Mouse (Mus musculus) adrenal gland, adult 10 weeks (tissue): ENCODE measurements around the gene Wnt10b. TPM values are rescaled to one million over a fixed set of nuclear protein-coding genes. Genes with fewer than 3 reads are reported as not detected.

Experiments
- polyA plus RNA-seq: library from polyadenylated mRNA; stranded (reverse); fragments of 350-450 nt; fragmentation: Illumina TruSeq; extraction: RNeasy Lipid Tissue Mini Kit (QIAGEN cat#74804); gene quantifications from one replicate; pipeline ENCODE4 v1.2.3, GENCODE M21; 2014; ENCODE audit warnings: low read depth, low replicate concordance

The Wnt10b gene
- polyA plus RNA-seq, result 0.23 TPM

DNA sequence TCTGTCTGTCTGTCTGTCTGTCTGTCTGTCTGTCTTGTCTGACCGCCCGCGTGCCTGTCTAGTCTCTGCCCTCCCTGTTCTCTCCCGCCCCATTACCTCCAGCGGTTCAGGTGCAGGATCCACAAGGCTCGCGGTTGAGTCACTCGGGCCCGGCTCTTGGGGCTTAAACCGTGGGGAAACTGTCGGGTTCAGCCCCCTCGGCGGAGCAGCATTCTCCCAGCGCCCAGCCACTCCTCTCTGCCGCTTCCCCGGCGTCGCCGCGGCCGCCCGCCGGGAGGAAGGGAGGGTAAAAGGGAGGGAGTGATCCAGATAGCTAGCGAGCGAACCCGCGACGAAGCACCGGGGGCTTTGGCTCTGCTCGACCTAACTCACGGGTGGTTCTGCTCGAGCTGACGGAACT, at the start of gene Wnt10b:
Wnt10b (minus strand) TSS at position 389 of the 400 bp plus-strand sequence.

GRCm38 (mm10) chr15:98809390-98809789, 31.4 kb upstream of the Wnt10b start, which contains the start of gene Ddn:
TSS of gene Ddn (minus strand) at chr15:98809490.

GRCm38 (mm10) chr15:98789661-98790535, 11.9 kb upstream of the Wnt10b start, which contains the start of gene Wnt1:
TSS of gene Wnt1 (plus strand) at chr15:98789857.

GRCm38 (mm10) chr15:98762670-98763529, 15.1 kb downstream of the Wnt10b start, which contains the start of gene Arf3:
TSS of gene Arf3 (minus strand) at chr15:98763214.

GRCm38 (mm10) chr15:98727443-98728321, 50.3 kb downstream of the Wnt10b start, which contains the start of gene Fkbp11:
TSS of gene Fkbp11 (minus strand) at chr15:98728198.

Other genes starting within 250 kb of the Wnt10b start
- gene Kansl2, start 243.9 kb downstream of the Wnt10b start, polyA plus RNA-seq, result 76.7 TPM
- gene Ccnt1, start 207.2 kb downstream of the Wnt10b start, polyA plus RNA-seq, result 88.9 TPM
- gene 4930415O20Rik, start 207.1 kb downstream of the Wnt10b start, polyA plus RNA-seq, result not detected
- 3.9 TPM for gene Adcy6, start 168.1 kb downstream of the Wnt10b start, polyA plus RNA-seq
- gene Cacnb3, start 147.3 kb downstream of the Wnt10b start, polyA plus RNA-seq, result 0.47 TPM
- 4.0 TPM for gene Ddx23, start 115.3 kb downstream of the Wnt10b start, polyA plus RNA-seq
- gene Rnd1, start 100.7 kb downstream of the Wnt10b start, polyA plus RNA-seq, result not detected
- gene Ccdc65, start 69.9 kb downstream of the Wnt10b start, polyA plus RNA-seq, result not detected
- gene Fkbp11, start 50.0 kb downstream of the Wnt10b start, polyA plus RNA-seq, result not detected
- gene Arf3, start 14.9 kb downstream of the Wnt10b start, polyA plus RNA-seq, result 59.2 TPM
- not detected for gene Wnt1, start 11.7 kb upstream of the Wnt10b start, polyA plus RNA-seq
- not detected for gene Ddn, start 31.3 kb upstream of the Wnt10b start, polyA plus RNA-seq
- gene Prkag1, start 53.4 kb upstream of the Wnt10b start, polyA plus RNA-seq, result 69.0 TPM
- gene Kmt2d, start 93.1 kb upstream of the Wnt10b start, polyA plus RNA-seq, result 2.3 TPM
- 1.5 TPM for gene Rhebl1, start 116.4 kb upstream of the Wnt10b start, polyA plus RNA-seq
- 0.47 TPM for gene Dhh, start 120.4 kb upstream of the Wnt10b start, polyA plus RNA-seq
- 1.9 TPM for gene Lmbr1l, start 140.1 kb upstream of the Wnt10b start, polyA plus RNA-seq
- 54.1 TPM for gene Tuba1b, start 156.4 kb upstream of the Wnt10b start, polyA plus RNA-seq
- not detected for gene Gm49450, start 175.4 kb upstream of the Wnt10b start, polyA plus RNA-seq
- 44.0 TPM for gene Tuba1a, start 175.6 kb upstream of the Wnt10b start, polyA plus RNA-seq